Mouse (Mus musculus) urinary bladder, adult 18-20 months (tissue): ENCODE measurements around the gene Zan.

ENCODE experiments used
- DNase-seq, 2 experiments: peaks; one replicate each; pipeline ENCODE4 v3.0.0; 2022; ENCODE audit warnings: low spot score in 2 of 2, mixed read lengths in 2 of 2

The Zan gene

GRCm38 (mm10) chr5:137351394-137351793 is 125.5 kb downstream of the Zan start:
- no peak for DNase-seq

- DNase-seq: no peak
These were observed 125.8 kb downstream of the Zan start for GRCm38 (mm10) chr5:137351058-137351380.

DNA sequence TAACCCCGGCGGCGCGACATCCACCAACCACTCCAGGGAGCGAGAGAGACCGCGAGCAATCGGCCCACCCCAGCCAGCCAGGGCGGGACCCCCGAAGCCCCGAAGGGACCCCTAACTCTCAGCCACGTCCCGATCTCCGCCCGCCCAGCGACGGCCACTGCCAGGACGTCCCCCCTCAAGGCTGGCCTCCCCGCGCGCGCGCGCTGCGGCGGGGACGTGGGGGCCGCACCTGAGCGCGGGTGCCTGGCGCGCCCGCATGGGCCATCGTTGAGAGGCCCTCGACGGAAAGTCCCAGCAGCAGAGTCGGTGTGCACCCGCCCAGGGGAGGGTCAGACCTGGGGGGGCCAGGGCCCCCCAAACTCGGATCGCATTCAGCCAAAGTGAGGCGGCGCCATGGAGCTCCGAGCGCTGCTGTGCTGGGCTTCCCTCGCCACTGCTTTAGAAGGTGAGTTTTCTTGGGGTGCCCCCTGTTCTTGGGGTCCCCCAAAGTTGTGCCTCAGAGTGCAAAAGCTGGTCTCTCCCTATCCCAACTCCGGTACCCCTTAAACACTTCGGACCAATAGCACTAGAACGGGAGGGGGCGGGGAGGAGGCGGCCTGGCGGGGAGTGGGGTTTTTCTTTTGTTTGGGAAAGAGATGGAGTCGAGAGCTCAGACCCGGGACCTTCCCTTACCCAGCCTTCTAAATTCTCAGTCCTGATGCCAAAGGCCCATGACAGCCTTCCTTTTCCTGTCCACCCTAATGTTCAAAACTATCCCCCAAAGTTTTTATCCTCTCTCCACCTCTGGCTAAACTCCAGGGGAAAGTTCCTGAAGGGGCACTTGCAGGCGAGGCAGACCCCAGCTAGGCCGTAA is 126.4 kb downstream of the Zan start:
- DNase-seq: no peak

GRCm38 (mm10) chr5:137349384-137350204 is 127.3 kb downstream of the Zan start, which contains the start of gene Ephb4:
TSS of gene Ephb4 (plus strand) at chr5:137350109.
- DNase-seq: peak; percentile 75 to 93

DNA sequence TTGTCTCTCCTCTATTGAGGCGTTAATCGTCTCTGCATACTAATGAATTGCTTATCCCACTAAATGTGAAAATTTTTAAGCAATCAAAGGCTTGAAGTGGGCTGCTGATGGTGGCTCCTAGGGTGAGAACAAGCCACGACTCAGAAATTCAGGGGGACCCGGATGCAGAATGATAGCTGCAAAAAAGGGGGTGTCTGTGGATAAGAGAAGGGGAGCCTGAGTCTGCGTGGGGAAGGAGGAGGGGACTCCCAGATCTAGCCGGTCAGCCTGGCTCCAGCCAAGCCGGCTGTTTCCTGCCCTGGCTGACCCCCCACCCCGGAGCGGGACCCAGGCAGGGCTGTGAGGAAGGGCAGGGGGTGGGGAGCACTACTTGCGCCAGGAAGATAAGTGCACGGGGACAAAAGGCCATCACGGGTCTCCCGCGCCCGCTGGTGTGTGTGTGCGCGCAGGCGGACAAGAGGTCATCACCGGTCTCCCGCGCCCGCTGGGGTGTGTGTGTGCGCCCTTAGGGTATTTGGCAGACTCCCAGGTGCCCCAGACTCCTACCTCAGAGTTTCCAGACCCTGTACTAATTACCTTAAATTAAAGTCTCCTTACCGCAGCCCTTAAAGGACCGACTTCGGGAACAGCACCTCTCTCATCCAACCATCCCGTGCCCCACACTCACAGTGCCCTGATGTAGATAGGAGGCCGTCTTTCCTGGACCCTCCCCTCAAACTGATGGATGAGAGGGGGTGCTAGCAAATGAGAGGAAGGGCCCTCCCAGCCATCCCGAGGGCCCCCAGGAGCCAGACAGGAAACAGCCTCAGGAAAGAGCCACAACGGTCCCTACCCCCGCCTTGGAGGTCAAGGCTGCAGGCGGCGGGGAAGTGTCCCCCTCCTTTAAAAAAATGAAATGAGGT is 128.1 kb downstream of the Zan start:
- no peak for DNase-seq

DNA sequence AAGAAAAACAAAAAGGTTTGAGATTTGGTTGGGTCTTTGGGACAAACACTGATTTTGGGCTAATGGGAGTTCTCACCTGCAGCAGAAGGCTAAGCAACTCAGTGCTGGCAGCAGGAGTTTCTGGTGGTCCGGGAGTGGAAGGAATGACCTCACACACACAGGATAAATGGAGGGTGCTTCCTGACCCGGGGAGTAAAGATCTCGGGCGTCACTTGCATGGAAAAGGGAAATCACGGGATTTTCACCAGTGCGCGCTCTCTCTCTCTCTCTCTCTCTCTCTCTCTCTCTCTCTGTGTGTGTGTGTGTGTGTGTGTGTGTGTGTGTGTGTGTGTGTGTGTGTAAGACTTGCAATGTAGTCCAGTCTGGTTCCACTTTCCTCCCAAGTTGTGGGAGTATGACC is 129.0 kb downstream of the Zan start:
- no peak for DNase-seq

- DNase-seq: no peak
These were observed 129.9 kb downstream of the Zan start for GRCm38 (mm10) chr5:137346983-137347382.

GRCm38 (mm10) chr5:137346388-137346787 is 130.5 kb downstream of the Zan start:
- DNase-seq: no peak

DNA sequence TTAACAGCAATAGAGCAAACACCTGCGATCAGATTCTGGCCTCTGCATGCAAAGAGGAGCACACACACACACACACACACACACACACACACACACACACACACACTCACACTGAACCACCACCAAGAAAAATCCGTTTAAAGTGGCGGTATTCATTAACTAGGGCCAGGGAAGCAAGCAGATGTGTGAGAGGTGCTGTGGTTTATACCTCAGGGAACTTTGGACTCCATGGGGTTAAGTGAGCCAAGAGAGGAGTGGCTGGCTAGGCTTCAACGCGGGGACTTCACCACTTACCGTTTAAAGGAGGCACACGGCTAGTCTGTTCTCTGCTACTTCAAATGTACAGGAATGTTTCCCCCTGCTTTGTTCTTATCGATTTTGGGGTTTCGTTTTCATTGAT is 131.0 kb downstream of the Zan start:
- no peak for DNase-seq

- DNase-seq: no peak
These were observed 133.0 kb downstream of the Zan start for GRCm38 (mm10) chr5:137343869-137344268.

DNA sequence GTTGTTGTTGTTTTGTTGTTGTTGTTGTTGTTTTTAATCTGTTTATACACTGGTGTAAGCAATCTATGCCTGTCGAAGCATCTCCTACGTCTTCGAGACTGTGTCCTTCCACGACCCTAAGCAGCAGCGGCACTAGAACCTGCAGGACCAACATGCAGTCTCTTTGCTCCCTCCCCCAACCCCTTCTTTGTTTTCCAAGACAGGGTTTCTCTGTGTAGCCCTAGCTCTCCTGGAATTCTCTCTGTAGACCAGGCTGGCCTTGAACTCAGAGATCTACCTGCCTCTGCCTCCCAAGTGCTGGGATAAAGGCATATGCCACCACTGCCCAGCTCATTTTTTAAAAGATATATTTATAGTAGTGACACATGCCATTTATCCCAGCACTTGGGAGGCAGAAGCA is 133.5 kb downstream of the Zan start:
- DNase-seq: no peak

DNA sequence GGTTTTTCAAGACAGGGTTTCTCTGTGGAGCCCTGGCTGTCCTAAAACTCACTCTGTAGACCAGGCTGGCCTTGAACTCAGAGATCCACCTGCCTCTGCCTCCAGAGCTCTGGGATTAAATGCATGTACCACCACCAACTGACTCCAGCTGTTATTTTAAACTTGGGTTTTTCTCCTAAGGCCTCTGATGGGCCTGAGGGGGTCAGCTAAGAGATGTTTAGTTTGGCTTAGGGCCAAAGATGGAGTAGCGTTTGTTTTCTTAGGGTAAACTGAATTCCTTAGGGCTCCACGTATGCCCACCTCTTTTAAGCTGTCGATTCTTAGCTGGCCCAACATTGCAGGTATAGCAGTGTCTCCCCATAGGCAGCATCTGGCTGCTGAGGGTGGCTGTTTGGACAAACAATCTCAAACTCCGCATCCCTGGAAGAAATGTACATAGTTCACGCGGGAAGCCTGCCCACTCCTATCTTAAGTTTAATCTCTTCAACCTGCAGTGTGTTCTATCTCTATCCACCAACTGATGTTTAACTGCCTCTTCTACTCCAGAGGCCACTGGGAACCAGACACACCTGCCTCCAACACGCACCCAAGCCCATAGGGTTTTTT is 134.4 kb downstream of the Zan start:
- DNase-seq: no peak

DNA sequence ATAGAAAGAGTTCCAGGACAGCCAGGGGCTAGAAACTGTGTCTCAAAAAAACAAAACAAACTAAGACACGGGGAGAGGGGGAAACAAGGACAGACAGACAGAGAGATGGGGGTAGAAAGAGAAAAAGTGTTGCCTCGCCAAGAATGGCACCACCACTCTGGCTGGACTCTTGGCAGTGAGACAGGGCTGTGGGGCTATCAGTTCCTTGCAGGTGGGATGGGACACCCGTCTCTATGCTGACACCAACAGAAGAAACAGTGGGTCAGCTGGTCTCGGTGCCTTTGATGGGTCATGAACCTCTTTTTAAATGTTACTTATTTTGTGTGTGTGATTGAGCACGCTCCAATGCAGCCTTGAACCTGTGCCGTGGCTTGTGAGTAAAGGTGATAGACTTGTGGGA is 136.6 kb downstream of the Zan start:
- DNase-seq: no peak

DNA sequence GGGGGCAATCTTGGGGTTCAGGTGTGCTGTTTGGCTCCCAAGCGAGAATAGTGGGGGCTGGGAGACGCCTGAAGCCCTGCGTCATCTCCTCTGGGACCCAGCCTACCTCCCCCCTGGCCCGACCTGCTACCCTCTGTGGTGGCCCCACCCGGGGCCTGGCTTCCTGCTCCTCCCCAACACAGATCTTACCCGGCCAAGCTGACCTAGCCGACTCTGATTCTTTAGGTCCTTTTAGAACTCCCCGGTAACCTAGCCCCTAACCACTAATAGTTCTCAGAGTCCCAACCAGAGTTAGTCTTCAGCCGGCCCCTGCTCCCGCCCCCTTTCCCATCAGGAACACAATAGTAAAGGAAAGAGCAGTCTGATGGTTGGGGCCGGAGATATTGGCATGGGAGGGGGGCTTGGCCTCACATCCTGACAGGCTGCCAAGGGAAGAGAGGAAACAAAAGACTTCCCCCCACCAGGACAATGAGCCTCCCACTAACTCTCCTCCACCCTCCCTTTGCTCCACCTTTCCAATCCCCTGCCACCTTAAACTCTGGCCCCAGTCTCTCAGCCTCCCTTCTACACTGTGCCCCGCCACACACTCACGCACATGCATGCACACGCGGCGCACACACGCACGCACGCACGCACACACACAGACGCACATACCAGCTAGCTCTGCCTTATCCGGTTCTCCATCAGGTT is 137.4 kb downstream of the Zan start:
- DNase-seq: no peak

- DNase-seq: peak in 1 of 2 experiments; percentile 37
These were observed 138.1 kb downstream of the Zan start for GRCm38 (mm10) chr5:137338663-137339289.

GRCm38 (mm10) chr5:137338256-137338655 is 138.6 kb downstream of the Zan start:
- peak; percentile 73 to 89 for DNase-seq

GRCm38 (mm10) chr5:137337190-137337589 is 139.7 kb downstream of the Zan start:
- no peak for DNase-seq

GRCm38 (mm10) chr5:137335066-137335465 is 141.8 kb downstream of the Zan start:
- DNase-seq: no peak

DNA sequence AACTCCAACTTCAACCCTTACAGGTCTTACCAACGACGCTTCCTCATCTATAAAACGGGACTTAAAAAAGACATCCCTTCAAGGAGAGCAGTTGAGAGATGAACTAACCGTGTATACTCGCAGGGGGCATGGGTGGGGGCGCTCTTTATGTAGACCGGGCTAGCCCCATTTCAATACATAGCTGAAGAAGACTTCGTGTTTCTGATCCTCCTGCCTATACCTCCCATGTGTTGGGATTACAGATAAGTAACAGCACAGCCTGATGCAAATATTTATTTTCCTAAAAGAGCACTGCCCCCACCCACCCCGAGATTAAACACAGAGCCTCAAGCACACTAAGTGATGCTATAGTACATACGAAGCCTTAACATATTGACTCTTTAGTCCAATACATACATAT is 142.5 kb downstream of the Zan start:
- no peak for DNase-seq

GRCm38 (mm10) chr5:137333512-137334174 is 143.2 kb downstream of the Zan start, which contains the start of gene Slc12a9:
TSS of gene Slc12a9 (minus strand) at chr5:137333597.
- DNase-seq: peak; percentile 90 to 99
